Mouse (Mus musculus) heart, adult 11 months (tissue): ENCODE results near the gene Map4k3.
"Not testable (repeated sequence)": the region's sequence is repeated elsewhere in the genome, so short reads cannot be mapped to it uniquely, and the experiment has no call there.

Experiments used
- DNase-seq: peaks from one replicate; pipeline ENCODE4 v3.0.0; 2022

The Map4k3 gene

DNA sequence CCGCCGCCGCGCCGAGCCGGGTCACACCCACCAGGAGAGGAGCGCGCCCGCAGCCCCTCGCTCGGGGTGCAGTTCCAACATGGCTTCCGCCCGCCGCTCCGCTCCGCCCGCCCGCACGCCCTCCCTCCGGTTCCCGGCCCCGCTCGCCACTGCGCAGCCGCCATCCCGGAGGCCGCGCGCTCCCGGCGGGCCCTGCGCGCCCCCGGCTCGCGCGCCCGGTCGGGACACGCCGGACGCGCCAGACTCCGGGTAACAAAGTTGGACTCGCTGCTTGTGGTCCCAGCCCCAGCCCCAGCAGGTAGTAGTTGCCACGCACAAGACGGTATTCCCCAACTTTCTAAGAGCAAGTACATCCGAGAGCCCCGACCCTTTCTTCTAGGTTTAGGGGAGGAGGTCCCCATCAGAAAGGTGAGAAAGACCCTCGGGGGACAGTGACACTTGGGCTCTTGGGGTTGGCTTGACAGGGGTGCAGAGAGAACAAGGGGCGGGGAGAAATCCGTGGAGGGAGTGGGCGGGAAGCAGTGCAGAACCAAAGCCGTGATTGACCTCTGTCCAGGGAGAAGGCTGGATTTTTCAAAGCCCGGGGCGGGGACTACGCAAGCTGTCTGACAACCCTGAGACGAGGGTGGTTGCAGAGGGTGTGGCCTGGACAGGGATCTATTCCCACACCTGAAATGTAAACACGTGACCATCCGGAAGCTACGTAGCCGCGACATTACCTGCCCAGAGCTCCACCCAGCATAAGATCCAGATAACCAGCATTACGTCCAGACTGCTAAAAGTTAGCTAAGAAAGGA is at the start of gene Map4k3:
Gene Map4k3 (minus strand): TSS at position 424 of the 797 bp plus-strand sequence.
- DNase-seq: peak; percentile 99

DNA sequence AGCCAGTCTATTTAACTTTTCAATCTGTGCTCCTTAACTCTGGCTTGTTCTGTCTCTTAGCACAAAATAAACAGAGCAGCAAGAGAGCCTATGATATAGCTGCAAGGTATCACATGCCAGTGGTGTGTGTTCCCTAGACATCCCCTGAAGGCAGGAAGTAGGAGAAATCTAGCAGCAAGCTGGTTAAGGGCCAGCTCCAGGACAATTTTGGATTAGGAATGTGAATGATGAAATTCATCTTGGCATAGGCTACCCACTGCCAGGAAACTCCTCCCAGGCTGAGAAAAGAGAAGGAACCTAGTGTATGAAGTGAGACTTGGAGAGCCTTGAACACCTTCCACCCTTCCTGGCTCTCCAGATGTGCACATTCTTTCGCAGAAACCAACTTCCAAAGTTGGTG is 49.3 kb upstream of the Map4k3 start:
- peak; percentile 91 for DNase-seq

DNA sequence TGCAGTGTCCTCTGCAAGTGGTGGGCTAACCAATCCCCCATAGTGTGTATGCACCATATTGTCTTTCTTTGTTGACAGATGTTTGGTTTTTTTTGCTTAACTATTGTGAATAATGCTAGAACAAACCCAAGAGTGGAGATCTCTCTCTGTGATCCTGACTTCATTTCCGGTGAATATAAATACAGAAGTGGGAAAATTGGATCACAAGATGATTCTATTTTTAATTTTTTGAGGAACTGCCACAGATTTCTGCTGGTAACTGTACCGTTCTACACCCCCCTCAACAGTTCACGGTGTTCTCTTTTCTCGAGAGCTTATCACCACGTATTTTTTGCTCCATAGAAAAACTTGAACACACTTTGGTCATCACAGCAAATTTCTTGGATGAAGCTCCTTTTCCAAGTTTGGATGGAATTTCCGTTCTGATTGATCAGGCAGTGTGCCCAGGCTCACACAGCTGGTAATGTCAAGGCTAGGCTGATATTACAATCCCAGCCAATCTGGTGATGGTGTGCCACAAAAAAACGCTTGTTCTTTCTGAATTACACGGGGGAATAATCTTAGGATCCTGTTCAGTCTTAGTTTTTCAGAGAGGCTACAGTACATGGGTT is 47.0 kb upstream of the Map4k3 start:
- DNase-seq: peak; percentile 97

DNA sequence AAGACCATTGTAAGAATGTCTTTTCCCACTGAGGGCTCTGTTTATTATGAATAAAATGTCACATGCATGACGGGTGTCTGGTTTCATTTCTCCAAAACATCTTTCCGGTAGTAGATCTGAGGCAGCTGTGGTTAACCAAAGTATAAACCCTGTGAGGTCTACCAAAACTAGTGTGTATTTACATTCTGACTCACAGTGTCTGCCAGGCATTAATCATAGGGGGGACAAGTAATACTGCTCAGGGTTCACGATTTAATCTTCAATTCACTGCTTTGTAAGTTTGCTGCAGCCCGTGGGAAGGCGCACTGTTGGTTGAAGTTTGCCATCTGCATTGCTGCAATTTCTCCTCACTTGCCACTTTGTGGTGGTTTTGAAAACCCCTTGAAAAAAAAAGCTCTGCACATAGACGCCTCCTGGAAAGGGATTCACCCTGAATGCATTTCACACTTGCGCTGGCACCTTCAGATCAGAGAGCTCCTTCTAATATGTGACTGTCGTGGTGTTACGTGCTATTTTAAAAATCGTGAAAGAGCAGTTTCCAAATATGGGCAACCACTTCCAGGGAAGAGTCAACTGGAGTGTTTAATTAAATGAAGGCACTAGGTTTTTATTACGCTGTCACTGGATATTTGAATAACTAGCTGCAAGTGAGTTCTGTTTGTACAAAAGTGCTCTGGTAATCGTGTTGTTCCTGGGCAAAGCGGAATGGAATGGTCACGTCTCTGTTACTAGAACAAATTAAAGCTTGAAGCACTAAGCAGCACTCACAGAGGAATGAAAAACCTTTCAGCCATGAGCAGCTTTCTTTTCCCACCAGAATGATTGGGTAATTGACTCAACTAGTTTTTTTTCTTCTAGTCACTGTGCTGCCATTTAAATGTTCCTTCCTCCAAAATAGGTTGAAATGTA is 44.5 kb upstream of the Map4k3 start:
- no peak for DNase-seq

DNA sequence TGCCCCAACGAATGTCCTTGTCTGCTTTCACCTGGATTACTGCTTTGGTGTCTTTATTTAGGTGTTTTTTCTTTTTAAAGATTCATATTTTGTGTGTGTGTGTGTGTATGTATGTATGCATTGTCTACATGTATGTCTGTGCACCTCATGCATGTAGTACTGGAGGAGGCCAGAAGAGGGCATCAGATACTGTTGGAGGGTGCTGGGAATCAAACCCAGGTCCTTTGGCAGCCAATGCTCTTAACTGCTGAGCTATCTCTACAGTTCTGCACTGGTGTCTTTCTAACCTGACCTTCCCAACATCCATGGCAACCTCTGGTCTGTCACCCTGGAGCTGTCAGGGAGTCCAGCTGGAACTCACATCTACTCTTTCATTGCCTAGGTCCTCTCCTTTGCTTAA is 41.8 kb upstream of the Map4k3 start:
- DNase-seq: no peak

DNA sequence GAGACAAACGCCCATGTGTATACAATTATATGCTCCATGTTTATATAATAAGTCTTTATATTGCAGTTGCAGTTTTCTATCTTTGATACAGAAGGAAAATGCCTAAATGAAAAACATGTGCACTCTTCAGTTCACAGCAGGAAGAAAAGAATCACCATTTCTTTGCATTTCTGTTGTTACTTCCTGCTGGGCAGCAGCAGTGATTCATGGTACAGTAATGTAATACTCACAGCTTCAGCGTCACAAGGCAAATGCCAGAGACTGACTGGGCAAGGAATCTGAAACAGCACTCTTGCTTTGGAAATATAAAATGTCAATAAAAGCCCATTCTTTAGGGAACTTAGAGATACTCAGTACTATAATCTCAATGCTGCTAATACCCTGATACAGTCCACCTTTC is 36.9 kb upstream of the Map4k3 start:
- no peak for DNase-seq

DNA sequence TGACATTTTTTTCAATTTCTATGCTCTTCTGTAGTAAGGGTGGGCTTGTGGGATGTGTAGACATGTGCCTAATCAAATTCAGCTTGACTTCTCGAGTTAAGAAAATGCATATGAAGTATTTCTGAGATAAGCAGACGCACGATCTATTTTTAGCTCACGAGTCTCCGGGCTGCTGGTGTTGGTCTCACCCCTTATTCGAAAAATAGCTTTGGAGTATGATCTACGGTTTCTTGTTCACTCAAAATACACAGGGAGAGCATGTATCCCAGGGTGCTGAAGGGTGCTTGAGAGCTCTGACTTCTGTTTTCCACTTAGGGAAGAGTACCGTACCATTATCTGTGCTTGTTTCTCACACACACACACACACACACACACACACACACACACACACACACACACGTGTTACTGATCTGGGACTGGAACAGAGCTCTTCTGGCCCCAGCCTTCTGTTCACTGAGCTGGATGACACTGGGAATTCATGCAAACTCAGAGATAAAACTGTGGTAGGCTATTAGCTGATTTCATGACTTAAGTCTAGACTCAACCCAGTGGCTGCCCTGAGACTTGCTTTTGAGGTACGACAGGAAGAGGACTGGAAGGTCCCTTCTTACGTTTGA is 34.9 kb upstream of the Map4k3 start:
- peak; percentile 72 for DNase-seq

DNA sequence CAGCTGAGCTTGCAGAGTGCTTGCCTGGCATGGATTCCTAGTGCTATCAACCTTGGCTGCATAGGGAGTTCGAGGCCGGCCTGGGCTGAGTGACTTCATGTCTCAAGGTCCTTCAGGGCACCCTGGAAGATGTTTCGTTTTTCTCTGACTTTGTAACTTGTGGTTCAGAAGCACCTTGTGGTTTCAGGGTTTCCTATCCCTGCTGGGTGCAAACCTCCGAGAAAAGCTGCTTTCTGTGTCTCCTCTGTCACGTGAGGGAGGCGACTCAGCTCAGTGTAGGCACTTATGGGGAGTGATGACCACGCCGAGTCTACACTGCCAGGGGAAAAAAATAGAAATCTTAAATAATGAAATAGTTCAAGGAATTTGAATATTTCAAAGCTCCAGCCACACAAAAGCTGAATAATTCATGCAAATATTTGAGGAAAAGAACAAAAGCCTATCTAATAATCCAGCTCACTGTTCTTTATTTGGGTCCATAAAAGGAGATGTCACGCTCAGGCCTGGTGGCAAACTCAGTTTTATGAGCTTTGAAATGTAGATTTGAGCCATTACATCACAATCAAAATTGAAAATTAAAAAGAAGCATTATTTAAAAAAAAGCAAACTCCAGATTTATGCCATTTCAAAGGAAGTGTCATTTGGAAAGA is 34.2 kb upstream of the Map4k3 start:
- DNase-seq: peak; percentile 69

DNA sequence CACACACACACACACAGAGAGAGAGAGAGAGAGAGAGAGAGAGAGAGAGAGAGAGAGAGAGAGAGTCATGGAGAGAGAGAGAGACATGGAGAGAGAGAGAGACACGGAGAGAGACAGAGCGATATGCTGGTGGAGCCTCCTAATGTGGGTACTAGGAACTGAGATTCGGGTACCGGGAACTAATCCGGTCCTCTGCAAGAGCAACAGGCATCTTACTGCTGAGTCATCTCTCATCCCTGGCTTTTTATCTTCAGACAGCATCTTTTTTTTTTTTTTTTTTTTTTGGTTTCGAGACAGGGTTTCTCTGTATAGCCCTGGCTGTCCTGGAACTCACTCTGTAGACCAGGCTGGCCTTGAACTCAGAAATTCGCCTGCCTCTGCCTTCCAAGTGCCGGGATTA is 32.9 kb upstream of the Map4k3 start:
- DNase-seq: not testable (repeated sequence)

DNA sequence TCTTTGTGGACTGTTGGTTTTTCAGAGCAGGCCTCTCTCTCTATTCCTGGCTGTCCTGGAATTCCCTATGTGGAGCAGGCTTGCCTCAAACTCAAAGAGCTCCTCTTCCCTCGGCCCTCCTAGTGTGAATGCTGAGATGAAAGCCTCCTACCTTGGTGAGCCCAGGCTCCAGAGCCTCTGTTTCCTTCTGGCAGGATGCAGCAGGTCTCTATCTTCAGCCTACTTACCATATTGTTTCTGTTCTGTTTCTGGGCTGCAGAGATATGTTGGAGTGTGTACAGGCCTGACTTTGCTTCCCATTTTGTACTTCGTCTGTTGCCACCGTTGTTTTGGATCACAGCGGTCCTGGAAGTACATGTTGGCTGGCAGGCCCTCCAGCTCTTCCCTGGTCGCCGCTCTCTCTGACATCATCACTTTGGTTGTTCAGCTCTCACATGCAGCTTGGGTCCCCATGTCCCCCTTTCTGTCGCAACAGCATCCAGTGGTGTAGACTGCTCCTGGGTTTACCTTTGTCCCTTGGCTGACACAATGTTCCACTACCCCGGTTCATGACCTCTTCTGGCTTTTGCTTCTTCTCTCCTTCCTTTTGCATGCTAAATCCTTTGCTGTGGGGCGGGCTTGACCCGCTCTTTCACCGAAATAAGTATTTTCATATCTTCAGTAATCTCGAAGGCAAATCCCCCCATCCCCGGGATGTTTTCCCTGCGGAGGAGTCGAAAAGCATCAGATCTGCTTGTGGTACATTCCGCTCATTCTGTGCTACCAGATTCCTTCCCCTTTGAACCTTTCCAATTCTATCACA is 32.3 kb upstream of the Map4k3 start:
- peak; percentile 74 for DNase-seq

DNA sequence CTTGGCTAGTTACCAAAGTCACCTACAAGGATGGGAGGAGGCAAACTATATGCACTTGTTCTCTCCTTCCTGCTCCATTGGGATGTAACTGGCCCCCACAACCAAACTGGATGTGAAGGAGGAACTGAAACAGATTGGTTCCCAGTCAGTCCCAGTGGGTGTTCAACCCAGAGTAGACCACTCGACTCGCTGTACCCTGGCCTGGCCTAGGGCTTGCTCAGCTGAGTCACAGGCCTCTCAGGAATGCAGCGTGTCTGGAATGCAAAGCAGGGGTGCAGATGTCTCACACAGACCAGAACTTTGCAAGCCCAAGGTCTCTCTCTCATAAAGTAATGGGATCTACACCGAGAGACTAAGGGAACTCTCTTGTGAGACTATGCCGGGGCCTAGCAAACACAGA is 27.8 kb upstream of the Map4k3 start:
- peak; percentile 84 for DNase-seq

DNA sequence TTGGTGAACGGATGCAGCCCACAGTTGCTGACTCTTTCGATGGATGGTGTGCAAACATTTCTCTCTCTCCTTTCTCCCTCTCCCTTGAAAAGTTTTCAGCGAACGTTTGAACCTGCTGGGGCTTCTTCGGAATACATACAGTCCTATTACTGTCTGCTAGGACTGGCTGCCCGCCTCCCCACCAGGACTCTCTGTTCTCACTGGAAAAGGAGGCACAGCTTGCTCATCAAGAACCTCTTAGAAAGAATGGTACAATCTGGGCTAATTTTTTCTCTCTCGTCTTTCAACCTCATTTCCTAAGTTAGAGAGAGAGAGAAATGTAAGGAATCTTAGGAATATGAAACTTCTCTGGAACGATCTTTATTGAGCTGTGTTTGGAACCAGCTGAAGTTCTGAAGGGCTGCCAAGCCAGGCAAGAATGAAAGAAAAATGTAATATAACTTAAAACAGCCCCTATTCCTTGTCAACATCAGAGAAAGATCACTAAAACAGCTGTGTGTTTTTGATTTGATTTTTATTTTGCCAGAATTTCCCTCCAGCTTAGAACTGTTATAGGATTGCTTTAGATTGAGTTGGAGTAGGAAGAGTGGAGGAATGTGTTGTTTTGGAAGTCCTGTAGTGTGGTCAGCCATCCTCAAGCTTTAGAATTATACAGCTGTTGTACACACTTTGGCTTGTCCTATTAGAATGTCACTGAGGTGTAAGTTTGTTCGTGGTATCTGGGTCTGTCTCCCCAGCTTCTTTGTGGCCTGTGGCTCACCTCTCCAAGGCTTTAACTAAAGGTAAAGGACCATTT is 27.0 kb upstream of the Map4k3 start:
- peak; percentile 17 for DNase-seq

DNA sequence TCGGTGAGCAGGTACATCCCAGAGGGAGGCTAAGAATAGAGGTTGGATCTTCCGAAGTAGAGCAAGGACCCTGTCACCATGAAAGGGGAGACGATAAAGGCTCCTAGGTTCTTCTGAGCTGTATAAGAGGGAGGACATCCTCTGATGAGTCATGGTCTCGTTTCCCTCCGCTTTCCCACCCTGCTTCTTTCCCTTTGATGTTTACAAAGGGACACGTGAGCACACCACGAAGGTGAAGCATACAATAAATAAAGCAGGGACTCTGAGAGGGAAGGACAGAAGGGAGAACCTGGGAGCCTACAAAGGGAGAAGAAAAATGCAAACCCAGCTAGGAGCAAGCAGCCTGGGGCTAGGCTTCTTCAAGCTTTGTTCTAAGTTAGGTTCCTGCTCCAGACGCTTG is 26.3 kb upstream of the Map4k3 start:
- DNase-seq: peak; percentile 81

DNA sequence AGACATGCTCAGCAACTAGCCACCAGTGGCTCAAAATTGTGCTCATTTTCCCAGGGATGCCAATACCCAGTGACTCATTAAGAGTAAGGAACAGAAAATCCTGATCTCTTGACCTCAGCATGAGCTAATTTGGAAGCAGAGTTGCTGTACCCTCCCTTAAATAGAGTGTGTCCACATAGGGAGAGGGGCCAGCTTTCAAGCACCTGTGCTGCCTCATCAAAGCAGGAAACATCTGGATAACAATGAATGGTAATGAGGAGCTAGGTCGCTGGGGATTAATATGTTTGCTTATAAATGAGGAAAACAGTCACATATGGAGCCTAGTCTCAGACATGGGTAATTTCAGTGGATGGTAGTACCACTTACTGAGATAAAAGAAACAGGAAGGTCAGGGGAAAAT is 24.2 kb upstream of the Map4k3 start:
- DNase-seq: peak; percentile 98

DNA sequence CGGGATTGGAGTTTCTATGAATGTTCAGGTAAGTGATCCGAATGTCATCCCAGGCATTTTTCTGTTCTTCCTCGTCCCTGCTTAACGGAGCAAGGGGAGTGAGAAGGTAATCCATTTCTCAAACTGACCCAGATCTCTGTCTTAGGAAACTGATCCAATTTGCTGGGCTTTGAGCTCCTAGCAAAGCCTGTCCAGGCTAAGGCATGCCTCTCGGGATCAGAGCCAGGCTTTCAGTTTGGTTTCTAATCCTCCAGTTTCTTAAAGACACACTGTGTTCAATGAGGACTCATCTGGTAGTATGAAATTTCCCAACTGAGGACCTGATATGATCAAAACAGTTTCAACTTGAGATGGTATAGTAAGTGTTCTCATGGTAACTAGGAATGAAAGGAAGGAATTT is 11.1 kb upstream of the Map4k3 start:
- no peak for DNase-seq

DNA sequence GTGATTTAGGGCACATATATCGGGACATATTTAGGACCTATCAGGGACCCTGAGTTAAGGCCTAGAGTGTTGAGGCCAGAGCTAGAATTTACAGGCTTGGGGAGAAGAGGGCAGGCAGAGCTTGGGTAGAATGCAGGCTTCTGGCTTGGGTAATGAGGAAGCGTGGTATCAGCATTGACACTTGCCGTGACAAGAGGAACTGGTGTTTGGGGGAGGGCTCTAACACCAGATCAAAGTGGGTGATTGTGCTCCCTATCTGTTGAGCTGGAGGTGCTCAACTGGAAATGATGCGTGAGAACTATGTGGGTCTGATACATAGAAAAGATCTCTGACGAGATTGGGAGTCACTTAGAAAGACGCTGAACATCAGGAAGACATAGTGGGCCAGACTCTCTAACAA is 6.4 kb upstream of the Map4k3 start:
- DNase-seq: no peak

DNA sequence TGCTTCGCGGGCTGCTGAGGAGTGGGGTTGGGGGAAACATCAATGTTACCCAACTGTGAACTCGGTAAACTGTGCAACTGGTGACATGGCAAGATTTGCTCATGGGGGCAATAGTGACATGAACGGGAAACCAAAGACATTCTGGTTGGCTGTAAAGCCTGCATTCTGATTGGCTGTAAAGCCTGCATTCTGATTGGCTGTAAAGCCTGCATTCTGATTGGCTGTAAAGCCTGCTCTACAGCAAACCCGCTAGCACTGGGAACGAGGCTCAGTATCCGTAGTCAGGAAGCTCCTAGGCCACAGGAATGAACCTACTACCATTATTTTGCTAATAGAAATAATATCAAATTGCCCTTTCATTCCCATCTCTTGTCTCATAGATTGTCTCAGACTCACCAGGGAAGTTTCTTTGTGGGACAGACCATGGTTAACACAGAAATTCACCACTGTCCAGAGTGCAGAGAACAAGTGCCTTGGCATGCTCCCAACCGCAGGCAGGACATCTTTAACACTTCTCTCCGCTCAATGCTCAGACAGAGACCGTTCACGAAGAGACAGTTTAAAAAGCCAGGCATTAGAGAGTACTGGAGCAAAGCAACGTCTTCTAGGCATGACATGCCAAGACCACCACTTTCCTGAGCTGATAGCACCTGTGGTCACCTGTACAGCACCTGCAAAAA is 5.0 kb upstream of the Map4k3 start:
- DNase-seq: no peak

DNA sequence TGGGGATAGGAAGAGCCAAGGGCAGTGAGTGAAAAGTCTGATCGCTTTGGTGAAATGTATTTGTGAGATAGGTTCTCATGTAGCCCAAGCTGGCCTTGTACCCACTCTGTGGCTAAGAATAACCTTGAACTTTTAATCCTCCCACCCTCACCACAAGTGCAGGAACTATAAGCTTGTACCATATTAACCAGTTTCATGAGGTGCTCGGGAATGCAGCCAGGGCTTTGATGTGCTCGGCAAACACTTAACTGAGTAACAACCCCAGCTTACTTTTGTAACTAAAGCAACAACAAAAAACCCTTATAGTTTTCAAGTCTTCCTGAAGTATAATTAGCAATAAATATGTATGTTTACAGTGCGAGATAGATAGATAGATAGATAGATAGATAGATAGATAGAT is 4.0 kb upstream of the Map4k3 start:
- no peak for DNase-seq

DNA sequence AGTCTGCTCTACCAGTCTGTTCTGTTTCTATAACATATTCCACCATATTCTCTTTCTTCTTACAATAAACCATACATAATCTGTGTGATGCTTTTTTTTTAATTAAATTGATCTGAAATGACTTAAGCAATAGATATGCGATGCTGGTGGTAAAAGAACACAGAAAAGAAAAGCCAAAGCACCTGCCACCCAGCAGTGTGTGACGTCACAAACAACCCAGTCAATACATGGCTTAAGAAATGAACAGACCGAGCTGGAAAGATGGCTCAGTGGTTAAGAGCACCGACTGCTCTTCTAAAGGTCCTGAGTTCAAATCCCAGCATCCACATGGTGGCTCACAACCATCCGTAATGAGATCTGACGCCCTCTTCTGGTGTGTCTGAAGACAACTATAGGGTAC is 2.0 kb upstream of the Map4k3 start:
- DNase-seq: not testable (repeated sequence)

DNA sequence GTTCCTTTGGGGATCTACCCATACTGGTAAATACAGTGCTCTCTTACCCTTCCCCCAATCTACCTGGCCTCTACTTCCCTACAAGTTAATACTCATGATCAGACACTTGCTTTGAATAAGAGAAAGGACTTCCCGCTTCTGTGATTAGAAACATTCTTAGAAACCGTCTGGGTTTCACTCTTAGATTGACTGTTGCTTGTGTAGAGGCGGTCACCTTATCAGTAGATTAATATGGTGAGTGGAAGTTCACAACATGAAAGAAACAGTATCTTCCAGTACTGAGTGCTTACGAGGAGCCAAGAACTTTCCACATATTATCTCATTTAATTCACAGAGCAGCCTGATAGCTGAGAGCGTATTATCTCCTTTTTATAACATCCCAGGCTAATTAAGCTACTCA is 1.5 kb upstream of the Map4k3 start:
- DNase-seq: no peak
